Mouse (Mus musculus): ENCODE measurements around the gene Mapk14. TPM values are rescaled to one million over a fixed set of nuclear protein-coding genes. Genes with fewer than 3 reads are reported as not detected.

The Mapk14 gene
- polyA plus RNA-seq, 1 experiment from 2014 or later: 47.2 TPM

Other genes starting within 250 kb of the Mapk14 start
- gene Fkbp5, start 173.8 kb upstream of the Mapk14 start, polyA plus RNA-seq (2014; fragmentation: Nextera tagmentation; extraction: Ambion mirVana): 9.8 and 10.9 TPM in 2 replicates
- gene Armc12, start 160.5 kb upstream of the Mapk14 start, polyA plus RNA-seq (2014; fragmentation: Nextera tagmentation; extraction: Ambion mirVana): not detected in 2 replicates
- not detected in 2 replicates for gene Clpsl2, start 141.9 kb upstream of the Mapk14 start, polyA plus RNA-seq (2014; fragmentation: Nextera tagmentation; extraction: Ambion mirVana)
- gene Clps, start 130.6 kb upstream of the Mapk14 start, polyA plus RNA-seq (2014; fragmentation: Nextera tagmentation; extraction: Ambion mirVana): not detected in 2 replicates
- gene Lhfpl5, start 115.7 kb upstream of the Mapk14 start, polyA plus RNA-seq (2014; fragmentation: Nextera tagmentation; extraction: Ambion mirVana): 1.4 and 2.0 TPM in 2 replicates
- gene Srpk1, start 68.6 kb upstream of the Mapk14 start, polyA plus RNA-seq (2014; fragmentation: Nextera tagmentation; extraction: Ambion mirVana): 124 and 135 TPM in 2 replicates
- gene Slc26a8, start 1.1 kb upstream of the Mapk14 start, polyA plus RNA-seq (2014; fragmentation: Nextera tagmentation; extraction: Ambion mirVana): 0.75 and 0.87 TPM in 2 replicates
- 0.66 and 0.78 TPM in 2 replicates for gene AC170998.1, start 34.8 kb downstream of the Mapk14 start, polyA plus RNA-seq (2014; fragmentation: Nextera tagmentation; extraction: Ambion mirVana)
- gene Mapk13, start 78.0 kb downstream of the Mapk14 start, polyA plus RNA-seq (2014; fragmentation: Nextera tagmentation; extraction: Ambion mirVana): 1.1 and 1.2 TPM in 2 replicates
- 6.5 and 9.7 TPM in 2 replicates for gene Brpf3, start 109.8 kb downstream of the Mapk14 start, polyA plus RNA-seq (2014; fragmentation: Nextera tagmentation; extraction: Ambion mirVana)
- not detected in 2 replicates for gene Pnpla1, start 167.1 kb downstream of the Mapk14 start, polyA plus RNA-seq (2014; fragmentation: Nextera tagmentation; extraction: Ambion mirVana)
- 0.10 TPM in 1 of 2 replicates, not detected in the other for gene 4930539E08Rik, start 224.0 kb downstream of the Mapk14 start, polyA plus RNA-seq (2014; fragmentation: Nextera tagmentation; extraction: Ambion mirVana)

All from midbrain, embryonic 11.5 days (tissue).